Mouse (Mus musculus): ENCODE measurements around the gene 1700017N19Rik. TPM values are rescaled to one million over a fixed set of nuclear protein-coding genes. Genes with fewer than 3 reads are reported as not detected.

The 1700017N19Rik gene
- polyA plus RNA-seq, 1 experiment from 2014 or later, result not detected

DNA sequence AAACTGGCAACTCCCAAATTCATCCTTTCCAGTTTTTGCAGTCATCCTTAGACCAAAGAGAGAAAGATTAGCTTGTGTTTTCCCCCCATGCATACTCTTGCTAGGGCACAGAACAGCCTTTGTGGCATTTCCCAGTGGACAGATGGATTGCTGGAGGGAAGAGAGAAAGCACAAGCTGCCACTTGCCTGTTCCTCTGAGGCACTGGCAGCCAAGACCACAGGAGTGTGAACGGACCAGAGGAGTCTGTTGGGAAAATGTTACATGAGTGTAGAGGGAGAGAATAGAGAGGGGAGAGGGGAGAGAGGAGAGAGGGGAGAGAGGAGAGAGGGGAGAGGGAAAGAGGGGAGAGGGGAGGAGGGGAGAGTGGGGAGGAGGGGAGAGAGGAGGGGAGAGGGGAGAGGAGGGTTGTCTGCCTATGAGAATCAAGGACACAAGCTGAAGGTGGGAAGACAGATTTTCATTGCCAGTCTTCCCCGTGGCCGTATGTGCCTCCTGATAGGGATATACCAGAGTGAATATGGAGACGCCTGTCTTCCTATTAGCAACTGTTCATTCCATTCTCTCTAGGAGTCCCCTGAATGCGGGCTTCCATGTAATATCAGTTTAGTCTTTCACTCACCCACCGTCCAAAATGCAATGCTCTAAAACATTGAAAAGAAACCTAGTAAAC lies 27.1 kb downstream of the 1700017N19Rik start:
- 77% methylated on average over 6 of the region's 6 CpGs for WGBS (ENCODE audit: insufficient replicate concordance)

GRCm38 (mm10) chr10:100619474-100619873 lies 29.2 kb downstream of the 1700017N19Rik start:
- H3K27ac ChIP-seq (ENCODE audit: low read depth), result no peak overlapping the region
- no peak overlapping the region for H3K4me3 ChIP-seq (ENCODE audit: low read depth, low read length)
- DNase-seq (no peak), ATAC-seq (no peak)
- WGBS (ENCODE audit: insufficient replicate concordance), result 84% methylated on average over 7 of the region's 7 CpGs
- no peaks in the 10 kb centered on the region for H3K27me3 ChIP-seq (ENCODE audit: insufficient read depth, low read length)
- no peak for TF ChIP-seq CTCF (IDR thresholded peaks at IDR 0.05; ENCODE audit: low read depth)
- no peak for TF ChIP-seq EP300 (IDR thresholded peaks at IDR 0.05; ENCODE audit: low read depth)
- H3K36me3 ChIP-seq (replicated peaks; ENCODE audit: insufficient read depth, low read length), result no peaks in the 10 kb centered on the region
- no peaks in the 10 kb centered on the region for H3K9me3 ChIP-seq (ENCODE audit: low read length)
- H3K9ac ChIP-seq (replicated peaks), result no peak overlapping the region
- no peaks in the 10 kb centered on the region for H3K4me1 ChIP-seq (ENCODE audit: insufficient read depth)
- H3K4me2 ChIP-seq (ENCODE audit: low read depth, low read length), result no peak overlapping the region

More for the DNA sequence above, 27.1 kb downstream of the 1700017N19Rik start:
- Histone ChIP-seq H3K9me3 (ENCODE audit: low read length) (no peaks in the 10 kb centered on the region), H3K36me3 (replicated peaks; ENCODE audit: insufficient read depth, low read length) (no peaks in the 10 kb centered on the region), H3K9ac (replicated peaks) (no peak overlapping the region), H3K27me3 (ENCODE audit: insufficient read depth, low read length) (no peaks in the 10 kb centered on the region), H3K4me2 (ENCODE audit: low read depth, low read length) (no peak overlapping the region), H3K4me1 (ENCODE audit: insufficient read depth) (no peaks in the 10 kb centered on the region), H3K27ac (ENCODE audit: low read depth) (no peak overlapping the region), H3K4me3 (ENCODE audit: low read depth, low read length) (no peak overlapping the region)
- DNase-seq (no peak), ATAC-seq (no peak)
- TF ChIP-seq EP300 (IDR thresholded peaks at IDR 0.05; ENCODE audit: low read depth), result no peak
- no peak for TF ChIP-seq CTCF (IDR thresholded peaks at IDR 0.05; ENCODE audit: low read depth)

GRCm38 (mm10) chr10:100620040-100620439 lies 29.8 kb downstream of the 1700017N19Rik start:
- 85% methylated on average over 12 of the region's 12 CpGs for WGBS (ENCODE audit: insufficient replicate concordance)
- H3K27me3 ChIP-seq (ENCODE audit: insufficient read depth, low read length), result no peaks in the 10 kb centered on the region
- no peak overlapping the region for H3K4me2 ChIP-seq (ENCODE audit: low read depth, low read length)
- H3K27ac ChIP-seq (ENCODE audit: low read depth), result no peak overlapping the region
- H3K4me1 ChIP-seq (ENCODE audit: insufficient read depth), result no peaks in the 10 kb centered on the region
- no peak overlapping the region for H3K4me3 ChIP-seq (ENCODE audit: low read depth, low read length)
- ATAC-seq (no peak), DNase-seq (no peak)
- H3K9ac ChIP-seq (replicated peaks), result no peak overlapping the region
- H3K9me3 ChIP-seq (ENCODE audit: low read length), result no peaks in the 10 kb centered on the region
- H3K36me3 ChIP-seq (replicated peaks; ENCODE audit: insufficient read depth, low read length), result no peaks in the 10 kb centered on the region
- no peak for TF ChIP-seq EP300 (IDR thresholded peaks at IDR 0.05; ENCODE audit: low read depth)
- TF ChIP-seq CTCF (IDR thresholded peaks at IDR 0.05; ENCODE audit: low read depth), result no peak

DNA sequence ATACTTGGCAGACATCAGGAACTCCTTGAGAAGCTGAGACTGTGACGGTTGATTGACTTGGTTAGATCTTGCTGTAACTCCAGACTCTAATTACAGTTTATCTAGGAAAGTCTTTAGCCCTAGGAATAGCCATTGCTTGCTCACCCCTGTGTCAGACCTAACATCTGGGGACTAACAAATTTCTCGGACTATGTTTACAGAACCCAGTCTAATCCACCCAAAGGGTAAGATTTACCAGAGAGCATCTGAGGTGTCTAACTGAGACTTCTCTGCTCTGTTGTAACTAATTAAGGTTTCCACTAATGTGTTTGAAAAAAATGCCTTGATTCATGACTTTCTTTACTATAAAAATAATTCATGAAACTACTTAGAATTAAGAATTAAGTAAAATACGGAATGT lies 32.2 kb downstream of the 1700017N19Rik start:
- DNase-seq, result no peak
- WGBS (ENCODE audit: insufficient replicate concordance), result 69% methylated on average over 3 of the region's 3 CpGs
- Histone ChIP-seq H3K4me1 (ENCODE audit: insufficient read depth) (no peaks in the 10 kb centered on the region), H3K27ac (ENCODE audit: low read depth) (no peak overlapping the region), H3K27me3 (ENCODE audit: insufficient read depth, low read length) (no peaks in the 10 kb centered on the region), H3K4me2 (ENCODE audit: low read depth, low read length) (no peak overlapping the region), H3K9me3 (ENCODE audit: low read length) (no peaks in the 10 kb centered on the region), H3K9ac (replicated peaks) (no peak overlapping the region), H3K4me3 (ENCODE audit: low read depth, low read length) (no peak overlapping the region), H3K36me3 (replicated peaks; ENCODE audit: insufficient read depth, low read length) (no peaks in the 10 kb centered on the region)
- no peak for ATAC-seq
- TF ChIP-seq EP300 (IDR thresholded peaks at IDR 0.05; ENCODE audit: low read depth), result no peak
- TF ChIP-seq CTCF (IDR thresholded peaks at IDR 0.05; ENCODE audit: low read depth), result no peak

GRCm38 (mm10) chr10:100629762-100630438 lies 39.6 kb downstream of the 1700017N19Rik start:
- H3K27me3 ChIP-seq (ENCODE audit: insufficient read depth, low read length), result no peaks in the 10 kb centered on the region
- peak overlapping the region; percentile 43; the same call in 1 of the 2 replicates for H3K4me2 ChIP-seq (ENCODE audit: low read depth, low read length)
- H3K9me3 ChIP-seq (ENCODE audit: low read length), result no peaks in the 10 kb centered on the region
- DNase-seq, result peak; percentile 51
- ATAC-seq, result no peak
- TF ChIP-seq CTCF (IDR thresholded peaks at IDR 0.05; ENCODE audit: low read depth), result peak; percentile 77
- TF ChIP-seq EP300 (IDR thresholded peaks at IDR 0.05; ENCODE audit: low read depth), result no peak
- H3K36me3 ChIP-seq (replicated peaks; ENCODE audit: insufficient read depth, low read length), result no peaks in the 10 kb centered on the region
- H3K4me1 ChIP-seq (ENCODE audit: insufficient read depth), result no peaks in the 10 kb centered on the region
- no peak overlapping the region for H3K27ac ChIP-seq (ENCODE audit: low read depth)
- no peak overlapping the region for H3K9ac ChIP-seq (replicated peaks)
- 25% methylated on average over 20 of the region's 20 CpGs for WGBS (ENCODE audit: insufficient replicate concordance)
- no peak overlapping the region for H3K4me3 ChIP-seq (ENCODE audit: low read depth, low read length)

DNA sequence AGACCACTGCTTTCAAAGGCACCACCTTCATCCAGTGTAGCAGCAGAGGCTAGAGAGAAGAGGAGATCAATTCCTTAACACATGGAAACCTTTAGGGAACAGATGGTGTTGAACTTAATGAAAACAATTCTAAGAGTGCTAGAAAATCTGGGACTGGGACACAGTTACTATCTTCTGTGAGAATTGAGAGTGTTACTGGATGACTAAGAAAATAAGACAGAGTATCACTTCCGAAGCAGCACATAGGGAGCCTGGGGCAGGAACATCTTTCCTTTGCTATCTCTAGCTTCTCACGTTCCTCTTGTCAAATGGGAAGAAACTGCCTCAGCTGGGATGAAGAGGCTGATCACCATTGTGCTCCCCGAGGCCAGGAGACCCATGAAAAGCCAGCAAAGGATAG lies 52.6 kb downstream of the 1700017N19Rik start:
- Histone ChIP-seq H3K4me3 (ENCODE audit: low read depth, low read length) (no peak overlapping the region), H3K27me3 (ENCODE audit: insufficient read depth, low read length) (no peaks in the 10 kb centered on the region), H3K4me1 (ENCODE audit: insufficient read depth) (no peaks in the 10 kb centered on the region), H3K4me2 (ENCODE audit: low read depth, low read length) (no peak overlapping the region), H3K9ac (replicated peaks) (no peak overlapping the region), H3K27ac (ENCODE audit: low read depth) (no peak overlapping the region), H3K36me3 (replicated peaks; ENCODE audit: insufficient read depth, low read length) (no peaks in the 10 kb centered on the region), H3K9me3 (ENCODE audit: low read length) (no peaks in the 10 kb centered on the region)
- TF ChIP-seq CTCF (IDR thresholded peaks at IDR 0.05; ENCODE audit: low read depth), result no peak
- TF ChIP-seq EP300 (IDR thresholded peaks at IDR 0.05; ENCODE audit: low read depth), result no peak
- 63% methylated on average over 3 of the region's 3 CpGs for WGBS (ENCODE audit: insufficient replicate concordance)
- ATAC-seq, result no peak
- DNase-seq, result no peak
